8 mouse cellular contexts compared by ENCODE assay signal in the genomic region with DNA sequence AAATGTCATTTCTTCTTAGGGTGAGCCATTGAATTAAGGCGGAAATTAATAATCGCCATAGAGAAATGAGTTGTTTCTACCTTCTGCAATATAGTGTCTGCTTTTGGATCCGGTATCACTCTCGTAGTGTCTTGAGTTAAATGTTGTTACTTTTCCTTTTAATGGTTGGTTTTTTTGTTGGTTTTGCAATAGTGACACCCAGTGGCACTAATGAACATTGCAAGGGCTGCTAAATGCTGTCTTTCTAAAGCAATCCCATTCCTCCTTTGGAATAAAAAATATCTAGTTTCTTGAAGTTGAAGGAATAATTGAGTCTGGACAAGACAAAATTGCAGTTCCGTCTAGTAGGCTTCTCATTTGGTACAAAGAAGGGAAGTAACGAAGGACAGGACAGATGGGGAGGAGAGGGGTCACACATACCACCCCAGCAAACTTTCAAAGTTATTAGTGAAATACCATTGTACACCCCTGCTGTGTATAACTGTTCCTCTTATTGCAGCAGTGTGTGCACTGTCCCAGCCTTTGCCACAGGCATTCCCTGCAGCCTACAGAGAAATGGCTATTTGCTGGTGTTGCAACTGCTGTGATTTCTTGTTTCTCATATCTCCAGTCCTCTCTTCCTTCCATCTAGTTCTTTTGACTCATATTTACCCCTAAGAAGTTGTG.
DNase-seq lines count a peak whose midpoint lies in the region; ATAC-seq and TF ChIP-seq lines count a peak whose summit lies in the region.

No protein-coding gene starts in this region.

- peak; percentile 43 to 79 for DNase-seq in heart, adult 18-20 months
- DNase-seq in ZHBTc4 (ENCODE audit: low read depth, low spot score): peak; percentile 48
- peak; percentile 31 for DNase-seq in embryonic facial prominence, embryonic 10.5 days (ENCODE audit: low spot score)
- DNase-seq in kidney, postnatal 4 days: peak; percentile 70 to 73
- peak; percentile 77 for DNase-seq in lung, postnatal 0 days (ENCODE audit: low spot score)
- DNase-seq in retina, postnatal 1 day: peak; percentile 61

- no peak overlapping the region for H3K4me3 ChIP-seq in heart, embryonic 11.5 days (ENCODE audit: low read depth, low read length)
- no peak overlapping the region for H3K4me3 ChIP-seq in embryonic facial prominence, embryonic 10.5 days
- no peak overlapping the region for H3K4me3 ChIP-seq in heart, embryonic 15.5 days
- H3K4me3 ChIP-seq in lung, postnatal 0 days (ENCODE audit: low read depth, low read length): no peak overlapping the region

- no peak overlapping the region for H3K9ac ChIP-seq in heart, embryonic 11.5 days (ENCODE audit: low read depth, low read length)
- no peak overlapping the region for H3K9ac ChIP-seq in heart, embryonic 15.5 days
- no peak overlapping the region for H3K9ac ChIP-seq in lung, postnatal 0 days (replicated peaks; ENCODE audit: low read depth)

- TF ChIP-seq CTCF in lung, postnatal 0 days (IDR thresholded peaks at IDR 0.05): peak; percentile 87

- H3K36me3 ChIP-seq in heart, embryonic 11.5 days (ENCODE audit: control insufficient read depth, insufficient read depth, low read length): no peaks in the 10 kb centered on the region
- no peaks in the 10 kb centered on the region for H3K36me3 ChIP-seq in embryonic facial prominence, embryonic 10.5 days (replicated peaks)
- H3K36me3 ChIP-seq in heart, embryonic 15.5 days: no peaks in the 10 kb centered on the region
- no peaks in the 10 kb centered on the region for H3K36me3 ChIP-seq in lung, postnatal 0 days (ENCODE audit: insufficient read depth, low read length)

- no peak overlapping the region for H3K27ac ChIP-seq in heart, embryonic 11.5 days (ENCODE audit: low read depth, low read length)
- peak overlapping the region; percentile 7; the same call in 1 of the 2 replicates for H3K27ac ChIP-seq in embryonic facial prominence, embryonic 10.5 days (replicated peaks)
- H3K27ac ChIP-seq in heart, embryonic 15.5 days: no peak overlapping the region
- H3K27ac ChIP-seq in lung, postnatal 0 days (ENCODE audit: low read length): no peak overlapping the region

- no peaks in the 10 kb centered on the region for H3K27me3 ChIP-seq in heart, embryonic 11.5 days (ENCODE audit: control insufficient read depth, insufficient read depth, low read length)
- no peaks in the 10 kb centered on the region for H3K27me3 ChIP-seq in embryonic facial prominence, embryonic 10.5 days (replicated peaks; ENCODE audit: low read depth, poor library complexity, severe bottlenecking)
- H3K27me3 ChIP-seq in heart, embryonic 15.5 days: no peaks in the 10 kb centered on the region
- no peaks in the 10 kb centered on the region for H3K27me3 ChIP-seq in lung, postnatal 0 days (replicated peaks; ENCODE audit: insufficient read depth, low read length)

- no peaks in the 10 kb centered on the region for H3K9me3 ChIP-seq in heart, embryonic 11.5 days (replicated peaks; ENCODE audit: control insufficient read depth, low read length)
- H3K9me3 ChIP-seq in embryonic facial prominence, embryonic 10.5 days: no peaks in the 10 kb centered on the region
- H3K9me3 ChIP-seq in heart, embryonic 15.5 days (replicated peaks): no peaks in the 10 kb centered on the region
- H3K9me3 ChIP-seq in lung, postnatal 0 days (ENCODE audit: low read length): no peaks in the 10 kb centered on the region

- WGBS in heart, embryonic 11.5 days (ENCODE audit: insufficient replicate concordance): 27% methylated on average over 6 of the region's 6 CpGs
- 31% methylated on average over 6 of the region's 6 CpGs for WGBS in embryonic facial prominence, embryonic 10.5 days
- 18% methylated on average over 6 of the region's 6 CpGs for WGBS in heart, embryonic 15.5 days
- 19% methylated on average over 6 of the region's 6 CpGs for WGBS in lung, postnatal 0 days

- no peak overlapping the region for H3K4me2 ChIP-seq in heart, embryonic 11.5 days
- H3K4me2 ChIP-seq in heart, embryonic 15.5 days: peak overlapping the region; percentile 37; the same call in 1 of the 2 replicates
- H3K4me2 ChIP-seq in lung, postnatal 0 days (replicated peaks; ENCODE audit: low read depth, low read length): no peak overlapping the region

- ATAC-seq in heart, embryonic 11.5 days (replicated peaks; ENCODE audit: insufficient number of reproducible peaks, low FRiP score, low TSS enrichment): no peak
- no peak for ATAC-seq in heart, embryonic 15.5 days (replicated peaks; ENCODE audit: insufficient number of reproducible peaks, insufficient read depth, low FRiP score, low read depth)
- ATAC-seq in lung, postnatal 0 days: no peak

- no peaks in the 10 kb centered on the region for H3K4me1 ChIP-seq in heart, embryonic 11.5 days (ENCODE audit: control insufficient read depth, insufficient read depth, low read length)
- H3K4me1 ChIP-seq in embryonic facial prominence, embryonic 10.5 days: peaks cover 4% of the 10 kb centered on the region; the same call in 1 of the 2 replicates
- no peaks in the 10 kb centered on the region for H3K4me1 ChIP-seq in heart, embryonic 15.5 days (replicated peaks)
- no peaks in the 10 kb centered on the region for H3K4me1 ChIP-seq in lung, postnatal 0 days (ENCODE audit: insufficient read depth, low read depth, low read length)

- TF ChIP-seq EP300 in lung, postnatal 0 days (IDR thresholded peaks at IDR 0.05): peak; percentile 36; the same call in 1 of the 2 replicates
